Mouse (Mus musculus) 3T3-L1 (cell line): ENCODE measurements around the gene Scyl1.
A peak's percentile ranks its signal among the peaks of the same experiment; 100 is the strongest.

Experiments
- DNase-seq: peaks from one replicate; pipeline ENCODE4 v3.0.0-alpha.2; 2015; ENCODE audit warnings: low read depth, low spot score

Scyl1 gene

DNA sequence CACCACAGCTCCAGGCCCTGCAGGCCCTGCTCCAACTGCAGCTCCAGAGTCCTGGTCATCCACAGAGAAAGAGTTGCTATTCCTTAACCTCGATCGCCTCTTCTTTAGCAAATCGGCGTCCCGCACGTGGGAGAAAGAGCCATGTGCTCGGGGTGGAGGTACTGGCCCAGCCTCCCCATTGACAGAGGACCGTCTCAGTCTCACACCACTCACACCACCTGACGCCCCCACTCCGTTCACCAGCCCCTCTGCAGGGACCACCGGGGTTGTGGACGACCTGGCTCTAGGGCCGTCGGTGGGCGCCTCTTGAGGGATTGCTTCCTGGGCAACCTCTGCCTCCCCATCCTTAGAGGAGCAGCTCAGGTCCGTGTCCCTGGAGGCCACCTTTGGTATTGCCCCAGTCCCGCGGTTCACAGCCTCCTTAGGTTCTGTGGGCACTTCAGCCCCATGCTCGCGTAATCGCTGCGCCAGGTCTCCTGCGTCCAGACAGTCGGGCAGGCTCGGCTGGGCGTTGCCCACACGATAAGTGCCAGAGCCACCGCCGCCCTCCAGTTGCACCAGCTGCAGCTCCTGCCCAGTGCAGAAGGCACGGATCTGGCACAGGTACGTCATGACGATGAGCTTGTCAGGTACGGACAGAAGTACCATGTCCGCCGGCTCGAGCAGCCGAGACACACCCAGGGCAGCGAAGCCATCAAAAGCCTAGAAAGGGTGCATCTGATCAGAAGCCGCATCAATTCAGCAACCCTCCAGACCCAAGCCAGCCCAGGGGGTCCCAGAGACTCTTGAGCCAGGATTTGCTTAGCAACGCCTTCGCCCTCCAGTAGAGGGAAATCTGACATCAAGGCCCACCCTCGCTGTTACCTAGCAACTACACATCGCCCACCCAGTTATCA lies 55.2 kb downstream of the Scyl1 start:
- DNase-seq, result peak; percentile 51

DNA sequence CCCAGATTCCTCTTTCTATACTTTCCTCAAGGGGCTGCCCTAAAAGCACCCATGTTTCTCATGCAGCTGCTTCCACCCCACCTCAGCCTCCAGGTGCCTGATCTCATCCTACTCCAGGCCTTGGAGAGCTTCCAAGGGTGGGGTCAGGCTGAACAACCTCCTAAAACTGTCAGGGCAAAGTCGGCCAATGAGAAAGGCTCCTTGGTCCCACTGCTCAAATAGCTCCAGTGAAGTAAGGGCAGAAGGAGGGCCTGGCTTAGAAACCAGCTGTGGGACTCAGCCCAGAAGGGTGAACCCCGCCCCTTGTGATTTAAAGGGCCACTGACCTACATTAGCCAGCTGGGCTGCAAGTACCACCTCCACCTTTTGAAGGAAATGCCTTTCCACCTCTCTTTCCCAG lies 57.5 kb downstream of the Scyl1 start:
- DNase-seq, result peak; percentile 75

GRCm38 (mm10) chr19:5713255-5713654 lies 58.0 kb downstream of the Scyl1 start:
- no peak for DNase-seq

DNA sequence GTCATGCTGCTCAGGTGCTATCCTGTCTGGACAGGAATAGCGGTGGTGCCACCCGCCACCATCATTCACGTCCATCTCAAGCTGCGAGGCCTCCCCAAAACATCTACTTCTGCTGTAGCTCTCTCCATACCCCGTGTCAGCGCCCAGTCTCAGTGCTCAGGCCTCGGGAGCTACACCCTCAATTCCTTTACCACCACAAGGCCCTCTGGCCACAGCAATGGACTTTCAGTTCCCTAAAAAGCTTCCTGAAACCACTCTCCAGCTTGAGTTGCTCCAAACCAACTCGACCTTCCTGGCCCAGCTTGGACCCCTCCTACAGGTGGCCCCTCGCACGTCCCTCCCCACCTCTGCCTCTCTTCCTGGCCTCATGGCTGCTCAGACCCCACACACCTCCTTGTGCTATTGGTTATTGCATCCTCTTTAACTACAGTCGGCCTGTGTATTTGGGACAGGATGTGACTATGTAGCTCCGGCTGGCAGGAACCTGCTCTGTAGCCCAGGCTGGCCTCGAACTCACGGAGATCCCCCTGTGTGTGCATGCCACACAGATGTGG lies 59.2 kb downstream of the Scyl1 start:
- no peak for DNase-seq

GRCm38 (mm10) chr19:5711218-5711617 lies 60.0 kb downstream of the Scyl1 start:
- DNase-seq, result peak; percentile 88

DNA sequence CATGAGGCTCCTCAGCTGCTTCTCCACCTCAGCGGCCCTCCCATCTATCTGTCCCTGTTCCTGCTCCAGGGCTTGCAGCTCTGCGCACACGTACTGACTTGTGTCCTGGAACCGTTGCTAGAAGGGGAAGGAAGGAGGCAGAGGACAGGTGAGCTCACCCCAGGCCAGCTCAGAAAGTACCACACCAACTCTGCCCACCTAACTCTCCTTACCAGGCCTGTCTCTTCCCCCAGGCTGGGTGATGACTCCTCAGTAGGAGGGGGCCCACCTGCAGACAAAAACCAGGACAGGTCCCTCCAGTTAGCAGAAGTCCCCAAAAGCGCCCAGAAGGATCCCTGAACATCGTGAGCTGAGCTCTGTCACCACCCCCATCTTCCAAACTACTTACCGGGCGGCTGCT lies 60.6 kb downstream of the Scyl1 start:
- DNase-seq, result no peak

DNA sequence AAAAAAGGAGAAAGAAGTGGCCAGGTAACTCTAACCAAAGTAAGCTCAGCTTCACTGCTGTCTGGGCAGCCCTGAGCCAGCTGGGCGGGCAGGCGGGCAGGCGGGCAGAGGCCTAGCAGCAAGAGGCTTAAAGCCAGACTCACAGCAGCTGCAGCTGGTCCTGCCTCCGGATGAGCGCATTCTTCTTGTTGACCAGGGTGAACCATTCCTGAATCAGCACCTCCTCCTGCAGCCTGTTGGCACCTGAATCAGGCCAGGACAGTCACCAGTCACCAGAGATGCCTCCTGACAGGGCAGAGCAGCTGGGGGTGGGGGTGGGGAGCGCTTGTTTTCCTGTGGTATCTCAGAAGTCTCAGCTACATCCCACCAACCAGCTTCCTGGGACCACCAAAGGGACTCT lies 61.2 kb downstream of the Scyl1 start:
- no peak for DNase-seq
